Mouse (Mus musculus) liver, adult 2 months (tissue): ENCODE data around the gene Shroom3. TPM values are rescaled to one million over a fixed set of nuclear protein-coding genes. Genes with fewer than 3 reads are reported as not detected.

Experiments
- DNase-seq: peaks from one replicate; pipeline ENCODE4 v3.0.0-alpha.2; 2011; ENCODE audit warnings: low read depth, low spot score; ENCODE audit errors: extremely low read depth
- H3K27ac ChIP-seq: fragments of 200-500 bp; replicated peaks from 2 replicates; pipeline ENCODE4 v1.5.1; 2012; ENCODE audit warnings: low read depth, mild to moderate bottlenecking, control low read depth, inconsistent platforms, low read length; ENCODE audit not compliant: insufficient read depth
- H3K27me3 ChIP-seq: fragments of 200-500 bp; 2 replicates; pipeline ENCODE4 v1.6.1; 2012; ENCODE audit warnings: mild to moderate bottlenecking, moderate library complexity, low read length, inconsistent platforms; ENCODE audit not compliant: control insufficient read depth, insufficient read depth
- H3K36me3 ChIP-seq: fragments of 200-500 bp; 2 replicates; pipeline ENCODE4 v1.6.1; 2012; ENCODE audit warnings: low read length, inconsistent platforms; ENCODE audit not compliant: control insufficient read depth, insufficient read depth
- H3K4me1 ChIP-seq: fragments of 200-500 bp; 2 replicates; pipeline ENCODE4 v1.6.1; 2011; ENCODE audit warnings: low read length; ENCODE audit not compliant: control insufficient read depth, insufficient read depth
- H3K4me3 ChIP-seq: fragments of 200-500 bp; 2 replicates; pipeline ENCODE4 v1.5.1; 2011; ENCODE audit warnings: low read depth, mild to moderate bottlenecking, control low read depth, low read length, moderate library complexity; ENCODE audit not compliant: insufficient read depth
- H3K79me2 ChIP-seq: fragments of 200-500 bp; 2 replicates; pipeline ENCODE4 v1.6.1; 2012; ENCODE audit warnings: inconsistent platforms, mild to moderate bottlenecking, low read length, moderate library complexity; ENCODE audit not compliant: control insufficient read depth, insufficient read depth
- H3K9ac ChIP-seq: fragments of 200-500 bp; 2 replicates; pipeline ENCODE4 v1.6.1; 2012; ENCODE audit warnings: low read depth, mild to moderate bottlenecking, control low read depth, inconsistent platforms, low read length
- CTCF ChIP-seq: fragments of 200-500 bp; IDR thresholded peaks from 2 replicates; pipeline ENCODE4 v1.5.1; 2011; ENCODE audit warnings: low read depth, low read length, control low read depth
- POLR2A ChIP-seq: fragments of 200-500 bp; IDR thresholded peaks from 2 replicates; pipeline ENCODE4 v1.6.1; 2011; ENCODE audit warnings: low read length, control low read depth; ENCODE audit not compliant: insufficient read depth; ENCODE audit errors: extremely low read depth
- WGBS: fragments of 180-500 bp; shearing (Covaris S2); methylation state at CpG from one replicate; pipeline ENCODE4 v1.1.7; 2018; 5-methylcytosine and 5-hydroxymethylcytosine counted together
- polyA plus RNA-seq: library from polyadenylated mRNA; depleted of rRNA; stranded (reverse); fragments of >200 nt; gene quantifications from 2 replicates; pipeline ENCODE4 v1.2.3, GENCODE M21; 2012
- total RNA-seq: library from RNA; depleted of rRNA; stranded (reverse); fragments of >200 nt; gene quantifications from 2 replicates; pipeline ENCODE4 v1.2.3, GENCODE M21; 2014

Shroom3 gene
- total and polyA plus RNA-seq, 2 experiments = 4.0 to 4.1 TPM

- Histone ChIP-seq H3K79me2 (peaks cover 5% of the 10 kb centered on the region; the same call in 1 of the 2 replicates), H3K9ac (no peak overlapping the region), H3K27me3 (no peaks in the 10 kb centered on the region), H3K36me3 (no peaks in the 10 kb centered on the region), H3K4me1 (peaks cover 14% of the 10 kb centered on the region), H3K4me3 (no peak overlapping the region), H3K27ac (no peak overlapping the region)
- DNase-seq = no peak
- WGBS = 97% methylated on average over 8 of the region's 8 CpGs
- TF ChIP-seq POLR2A (no peak), CTCF (no peak)
These were observed 212.6 kb downstream of the Shroom3 start for GRCm38 (mm10) chr5:92895877-92896276.

GRCm38 (mm10) chr5:92896725-92897280, 213.6 kb downstream of the Shroom3 start:
- Histone ChIP-seq H3K79me2 (peaks cover 5% of the 10 kb centered on the region; the same call in 1 of the 2 replicates), H3K36me3 (no peaks in the 10 kb centered on the region), H3K9ac (no peak overlapping the region), H3K4me1 (peaks cover 16% of the 10 kb centered on the region), H3K4me3 (no peak overlapping the region), H3K27ac (no peak overlapping the region), H3K27me3 (no peaks in the 10 kb centered on the region)
- no peak for TF ChIP-seq POLR2A
- no peak for TF ChIP-seq CTCF
- 94% methylated on average over 1 of the region's 1 CpGs for WGBS
- no peak for DNase-seq

- Histone ChIP-seq H3K27ac (no peak overlapping the region), H3K9ac (peak overlapping the region; percentile 68), H3K4me3 (peak overlapping the region; percentile 53; the same call in 1 of the 2 replicates), H3K36me3 (no peaks in the 10 kb centered on the region), H3K79me2 (peaks cover 5% of the 10 kb centered on the region; the same call in 1 of the 2 replicates), H3K4me1 (peaks cover 13% of the 10 kb centered on the region), H3K27me3 (no peaks in the 10 kb centered on the region)
- TF ChIP-seq POLR2A = no peak
- TF ChIP-seq CTCF = no peak
- DNase-seq = peak; percentile 44
- 1% methylated on average over 93 of the region's 96 CpGs for WGBS
These were observed 214.8 kb downstream of the Shroom3 start for GRCm38 (mm10) chr5:92897766-92898745.

GRCm38 (mm10) chr5:92900470-92900869, 217.2 kb downstream of the Shroom3 start:
- Histone ChIP-seq H3K4me1 (peaks cover 8% of the 10 kb centered on the region), H3K9ac (no peak overlapping the region), H3K36me3 (no peaks in the 10 kb centered on the region), H3K27ac (no peak overlapping the region), H3K27me3 (no peaks in the 10 kb centered on the region), H3K79me2 (peaks cover 5% of the 10 kb centered on the region), H3K4me3 (no peak overlapping the region)
- WGBS = 64% methylated on average over 5 of the region's 5 CpGs
- no peak for TF ChIP-seq CTCF
- TF ChIP-seq POLR2A = no peak
- no peak for DNase-seq

- H3K27me3 ChIP-seq = no peaks in the 10 kb centered on the region
- 44% methylated on average over 7 of the region's 7 CpGs for WGBS
- no peak overlapping the region for H3K27ac ChIP-seq
- DNase-seq = peak; percentile 31
- no peak overlapping the region for H3K9ac ChIP-seq
- H3K4me3 ChIP-seq = no peak overlapping the region
- H3K36me3 ChIP-seq = no peaks in the 10 kb centered on the region
- H3K4me1 ChIP-seq = peaks cover 8% of the 10 kb centered on the region
- TF ChIP-seq POLR2A (no peak), CTCF (no peak)
- H3K79me2 ChIP-seq = peaks cover 5% of the 10 kb centered on the region
These were observed 218.6 kb downstream of the Shroom3 start for GRCm38 (mm10) chr5:92901870-92902269.
